Mouse (Mus musculus) midbrain, embryonic 11.5 days (tissue): ENCODE results near the gene Ppt1. TPM values are rescaled to one million over a fixed set of nuclear protein-coding genes. Genes with fewer than 3 reads are reported as not detected.
"Not testable (repeated sequence)": the region's sequence is repeated elsewhere in the genome, so short reads cannot be mapped to it uniquely, and the experiment has no call there.

Experiments used
- ATAC-seq: fragments of 200-750 bp; cut with Nextera tagmentation; 2 replicates; pipeline ENCODE4 v1.8.0; 2017; ENCODE audit warnings: moderate TSS enrichment, moderate library complexity; ENCODE audit not compliant: low FRiP score
- DNase-seq: peaks from one replicate; pipeline ENCODE4 v3.0.0; 2015; ENCODE audit warnings: low spot score; ENCODE audit errors: missing footprints
- H3K27ac ChIP-seq: fragments of 300-500 bp; sonication (generic); 2 replicates; pipeline ENCODE4 v1.5.1; 2014; ENCODE audit warnings: low read depth, low read length
- H3K27me3 ChIP-seq: fragments of 300-500 bp; sonication (generic); 2 replicates; pipeline ENCODE4 v1.6.1; 2014; ENCODE audit warnings: mild to moderate bottlenecking, low read length, moderate library complexity, mixed read lengths; ENCODE audit not compliant: control insufficient read depth, insufficient read depth
- H3K36me3 ChIP-seq: fragments of 300-500 bp; sonication (generic); 2 replicates; pipeline ENCODE4 v1.6.1; 2014; ENCODE audit warnings: mild to moderate bottlenecking, low read length, moderate library complexity, mixed read lengths; ENCODE audit not compliant: control insufficient read depth, insufficient read depth
- H3K4me1 ChIP-seq: fragments of 300-500 bp; sonication (generic); 2 replicates; pipeline ENCODE4 v1.6.1; 2014; ENCODE audit warnings: low read length; ENCODE audit not compliant: control insufficient read depth, insufficient read depth
- H3K4me2 ChIP-seq: fragments of 300-500 bp; sonication (generic); 2 replicates; pipeline ENCODE4 v1.6.1; 2014; ENCODE audit warnings: mild to moderate bottlenecking, moderate library complexity
- H3K4me3 ChIP-seq: fragments of 300-500 bp; sonication (generic); 2 replicates; pipeline ENCODE4 v1.5.1; 2014; ENCODE audit warnings: low read depth, low read length
- H3K9ac ChIP-seq: fragments of 300-500 bp; sonication (generic); 2 replicates; pipeline ENCODE4 v1.6.1; 2014; ENCODE audit warnings: low read length
- H3K9me3 ChIP-seq: fragments of 300-500 bp; sonication (generic); 2 replicates; pipeline ENCODE4 v1.6.1; 2016; ENCODE audit warnings: low read length; ENCODE audit not compliant: control insufficient read depth
- WGBS: fragments of 180-500 bp; shearing (Covaris S2); extraction: QIAGEN DNeasy Blood & Tissue Kit; methylation state at CpG from one replicate; pipeline ENCODE4 v1.1.7; 2014; 5-methylcytosine and 5-hydroxymethylcytosine counted together
- polyA plus RNA-seq: library from polyadenylated mRNA; unstranded; fragments of >200 nt; fragmentation: Nextera tagmentation; extraction: Ambion mirVana; gene quantifications from 2 replicates; pipeline ENCODE4 v1.2.1, GENCODE M21; 2014

The Ppt1 gene
- 62.7 and 63.7 TPM in 2 replicates for polyA plus RNA-seq

- Histone ChIP-seq H3K4me3 (peak within 1 kb of the TSS; percentile 58), H3K9me3 (no peaks in the 10 kb centered on the region), H3K27me3 (no peaks in the 10 kb centered on the region), H3K4me2 (peak within 1 kb of the TSS; percentile 82), H3K27ac (peak within 1 kb of the TSS; percentile 35; the same call in 1 of the 2 replicates), H3K9ac (peak within 1 kb of the TSS; percentile 87), H3K36me3 (no peaks in the 10 kb centered on the region), H3K4me1 (peaks cover 24% of the 10 kb centered on the region; the same call in 1 of the 2 replicates)
- 6% methylated on average over 31 of the region's 31 CpGs for WGBS
- ATAC-seq (peak; percentile 88), DNase-seq (peak; percentile 98)
These were observed at the start of gene Ppt1 for GRCm38 (mm10) chr4:122835530-122836402. Gene Ppt1, plus strand, starts transcription at chr4:122836242.

- ATAC-seq (no peak), DNase-seq (no peak)
- Histone ChIP-seq H3K27me3 (no peaks in the 10 kb centered on the region), H3K27ac (no peak overlapping the region), H3K9me3 (no peaks in the 10 kb centered on the region), H3K4me1 (no peaks in the 10 kb centered on the region), H3K4me3 (no peak overlapping the region), H3K4me2 (no peak overlapping the region), H3K36me3 (no peaks in the 10 kb centered on the region), H3K9ac (no peak overlapping the region)
- WGBS: 71% methylated on average over 4 of the region's 4 CpGs
These were observed 46.5 kb upstream of the Ppt1 start for GRCm38 (mm10) chr4:122789335-122790089.

- H3K9ac ChIP-seq: no peak overlapping the region
- no peak overlapping the region for H3K27ac ChIP-seq
These were observed 27.9 kb upstream of the Ppt1 start for GRCm38 (mm10) chr4:122808108-122808507.

GRCm38 (mm10) chr4:122811180-122811579 is 24.9 kb upstream of the Ppt1 start:
- DNase-seq (no peak), ATAC-seq (no peak)
- WGBS: 67% methylated on average over 1 of the region's 1 CpGs
- Histone ChIP-seq H3K27me3 (no peaks in the 10 kb centered on the region), H3K4me1 (no peaks in the 10 kb centered on the region), H3K4me2 (no peak overlapping the region), H3K36me3 (no peaks in the 10 kb centered on the region), H3K9ac (no peak overlapping the region), H3K27ac (no peak overlapping the region), H3K9me3 (no peaks in the 10 kb centered on the region), H3K4me3 (no peak overlapping the region)

More at GRCm38 (mm10) chr4:122808108-122808507, 27.9 kb upstream of the Ppt1 start:
- H3K4me1 ChIP-seq: no peaks in the 10 kb centered on the region
- H3K4me2 ChIP-seq: no peak overlapping the region
- DNase-seq (peak; percentile 94), ATAC-seq (peak; percentile 68)
- WGBS: 33% methylated on average over 4 of the region's 4 CpGs
- H3K36me3 ChIP-seq: no peaks in the 10 kb centered on the region
- no peak overlapping the region for H3K4me3 ChIP-seq
- no peaks in the 10 kb centered on the region for H3K27me3 ChIP-seq
- H3K9me3 ChIP-seq: no peaks in the 10 kb centered on the region

- Histone ChIP-seq H3K27me3 (no peaks in the 10 kb centered on the region), H3K4me1 (no peaks in the 10 kb centered on the region), H3K9me3 (no peaks in the 10 kb centered on the region), H3K4me2 (no peak overlapping the region), H3K36me3 (no peaks in the 10 kb centered on the region), H3K27ac (no peak overlapping the region), H3K9ac (no peak overlapping the region), H3K4me3 (no peak overlapping the region)
- DNase-seq (no peak), ATAC-seq (no peak)
- 69% methylated on average over 2 of the region's 2 CpGs for WGBS
These were observed 24.2 kb upstream of the Ppt1 start for GRCm38 (mm10) chr4:122811824-122812223.

GRCm38 (mm10) chr4:122816202-122816601 is 19.8 kb upstream of the Ppt1 start:
- no peaks in the 10 kb centered on the region for H3K4me1 ChIP-seq
- no peaks in the 10 kb centered on the region for H3K36me3 ChIP-seq
- H3K27me3 ChIP-seq: no peaks in the 10 kb centered on the region
- H3K4me2 ChIP-seq: no peak overlapping the region
- H3K4me3 ChIP-seq: no peak overlapping the region
- ATAC-seq (no peak), DNase-seq (no peak)
- H3K9me3 ChIP-seq: no peaks in the 10 kb centered on the region
- no peak overlapping the region for H3K9ac ChIP-seq
- no peak overlapping the region for H3K27ac ChIP-seq
- 73% methylated on average over 1 of the region's 1 CpGs for whole genome bisulfite sequencing

- not testable (repeated sequence) for H3K9me3 ChIP-seq, H3K27me3 ChIP-seq, H3K36me3 ChIP-seq, DNase-seq, H3K9ac ChIP-seq, ATAC-seq, H3K27ac ChIP-seq, H3K4me1 ChIP-seq, H3K4me2 ChIP-seq, H3K4me3 ChIP-seq
- WGBS: 39% methylated on average over 10 of the region's 10 CpGs
These were observed 15.1 kb upstream of the Ppt1 start for GRCm38 (mm10) chr4:122820941-122821340.

- H3K9ac ChIP-seq: no peak overlapping the region
- H3K4me2 ChIP-seq: no peak overlapping the region
- no peaks in the 10 kb centered on the region for H3K27me3 ChIP-seq
- ATAC-seq: no peak
- H3K9me3 ChIP-seq: no peaks in the 10 kb centered on the region
- H3K27ac ChIP-seq: no peak overlapping the region
- peaks cover 11% of the 10 kb centered on the region; the same call in 1 of the 2 replicates for H3K4me1 ChIP-seq
- no peak overlapping the region for H3K4me3 ChIP-seq
- no peak for DNase-seq
- no peaks in the 10 kb centered on the region for H3K36me3 ChIP-seq
These were observed 8.4 kb upstream of the Ppt1 start for GRCm38 (mm10) chr4:122827651-122828050.

GRCm38 (mm10) chr4:122829339-122829738 is 6.7 kb upstream of the Ppt1 start:
- Histone ChIP-seq H3K9ac (no peak overlapping the region), H3K27me3 (no peaks in the 10 kb centered on the region), H3K4me2 (no peak overlapping the region), H3K4me3 (no peak overlapping the region), H3K9me3 (no peaks in the 10 kb centered on the region), H3K4me1 (peaks cover 11% of the 10 kb centered on the region; the same call in 1 of the 2 replicates), H3K27ac (no peak overlapping the region), H3K36me3 (no peaks in the 10 kb centered on the region)
- DNase-seq (no peak), ATAC-seq (no peak)
- 95% methylated on average over 6 of the region's 6 CpGs for WGBS
